Mouse (Mus musculus): ENCODE measurements at regions not wholly inside any gene's neighbourhood (a gene's known extent, or its start where the extent isn't known, plus 50 kb on each side); places are given as distances from the start of the nearest gene placed in this dataset.

GRCm38 (mm10) chr14:76188105-76188645, 77.5 kb downstream of the Nufip1 start:
- no peak for ATAC-seq (replicated peaks; ENCODE audit: low FRiP score, poor library complexity, severe bottlenecking)

GRCm38 (mm10) chr14:76195324-76195723, 84.6 kb downstream of the Nufip1 start:
- no peak for ATAC-seq (replicated peaks; ENCODE audit: low FRiP score, poor library complexity, severe bottlenecking)

- ATAC-seq (replicated peaks; ENCODE audit: low FRiP score, poor library complexity, severe bottlenecking) = no peak
Observed at GRCm38 (mm10) chr14:76197357-76197756, 86.7 kb downstream of the Nufip1 start.

- ATAC-seq (replicated peaks; ENCODE audit: low FRiP score, poor library complexity, severe bottlenecking) = no peak
Observed at GRCm38 (mm10) chr14:76198406-76198805, 87.7 kb downstream of the Nufip1 start.

GRCm38 (mm10) chr14:76202595-76202994, 91.9 kb downstream of the Nufip1 start:
- no peak for ATAC-seq (replicated peaks; ENCODE audit: low FRiP score, poor library complexity, severe bottlenecking)

GRCm38 (mm10) chr14:76203135-76203534, 92.4 kb downstream of the Nufip1 start:
- no peak for ATAC-seq (replicated peaks; ENCODE audit: low FRiP score, poor library complexity, severe bottlenecking)

GRCm38 (mm10) chr14:76216446-76217177, 105.9 kb downstream of the Nufip1 start:
- no peak for ATAC-seq (replicated peaks; ENCODE audit: low FRiP score, poor library complexity, severe bottlenecking)

GRCm38 (mm10) chr14:76217178-76217500, 106.4 kb downstream of the Nufip1 start:
- ATAC-seq (replicated peaks; ENCODE audit: low FRiP score, poor library complexity, severe bottlenecking) = no peak

- no peak for ATAC-seq (replicated peaks; ENCODE audit: low FRiP score, poor library complexity, severe bottlenecking)
Observed at GRCm38 (mm10) chr14:76217571-76218256, 107.0 kb downstream of the Nufip1 start.

GRCm38 (mm10) chr14:76220952-76221351, 110.3 kb downstream of the Nufip1 start:
- ATAC-seq (replicated peaks; ENCODE audit: low FRiP score, poor library complexity, severe bottlenecking) = no peak

- ATAC-seq (replicated peaks; ENCODE audit: low FRiP score, poor library complexity, severe bottlenecking) = no peak
Observed at GRCm38 (mm10) chr14:76221617-76222319, 111.1 kb downstream of the Nufip1 start.

- no peak for ATAC-seq (replicated peaks; ENCODE audit: low FRiP score, poor library complexity, severe bottlenecking)
Observed at GRCm38 (mm10) chr14:76222320-76222626, 111.6 kb downstream of the Nufip1 start.

- no peak for ATAC-seq (replicated peaks; ENCODE audit: low FRiP score, poor library complexity, severe bottlenecking)
Observed at GRCm38 (mm10) chr14:76223036-76223650, 112.5 kb downstream of the Nufip1 start.

GRCm38 (mm10) chr14:76223903-76224302, 113.2 kb downstream of the Nufip1 start:
- ATAC-seq (replicated peaks; ENCODE audit: low FRiP score, poor library complexity, severe bottlenecking) = no peak

GRCm38 (mm10) chr14:76225532-76225931, 114.8 kb downstream of the Nufip1 start:
- no peak for ATAC-seq (replicated peaks; ENCODE audit: low FRiP score, poor library complexity, severe bottlenecking)

GRCm38 (mm10) chr14:76226621-76227297, 116.1 kb downstream of the Nufip1 start:
- no peak for ATAC-seq (replicated peaks; ENCODE audit: low FRiP score, poor library complexity, severe bottlenecking)

- ATAC-seq (replicated peaks; ENCODE audit: low FRiP score, poor library complexity, severe bottlenecking) = no peak
Observed at GRCm38 (mm10) chr14:76228968-76229555, 118.4 kb downstream of the Nufip1 start.

- ATAC-seq (replicated peaks; ENCODE audit: low FRiP score, poor library complexity, severe bottlenecking) = no peak
Observed at GRCm38 (mm10) chr14:76239856-76240493, 129.3 kb downstream of the Nufip1 start.

Data from erythroid progenitor cell, adult 5-6 weeks (primary cell).